Mouse (Mus musculus): ENCODE data around the gene Mrps34. TPM values are rescaled to one million over a fixed set of nuclear protein-coding genes. Genes with fewer than 3 reads are reported as not detected.

Gene Mrps34
- total and polyA plus RNA-seq, 3 experiments, result 56.5 to 80.5 (median 57.2) TPM

DNA sequence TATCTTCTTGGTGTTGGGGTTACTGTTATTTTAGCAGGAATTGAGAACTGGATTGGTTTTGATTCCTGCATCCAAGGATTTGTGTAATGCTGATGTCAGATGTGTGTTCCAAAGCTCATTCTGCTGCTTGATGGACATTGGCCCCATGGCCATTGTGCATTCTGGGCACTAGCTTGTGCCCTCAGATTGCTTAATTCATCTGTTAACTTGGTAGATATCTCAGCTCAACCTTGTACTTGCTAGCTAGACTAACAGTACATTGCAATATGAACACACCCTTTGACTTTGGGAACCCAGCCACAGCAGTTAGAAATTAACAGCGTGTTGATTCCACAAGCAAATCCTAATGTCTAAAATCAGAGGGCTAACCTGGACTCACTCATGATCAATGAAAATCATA lies 47.5 kb upstream of the Mrps34 start:
- H3K79me2 ChIP-seq (replicated peaks; ENCODE audit: control insufficient read depth, extremely low read depth, insufficient read depth, poor library complexity, severe bottlenecking), result no peaks in the 10 kb centered on the region
- no peaks in the 10 kb centered on the region for H3K9me3 ChIP-seq (replicated peaks; ENCODE audit: low read length)
- DNase-seq (ENCODE audit: extremely low read depth), result no peak
- peaks cover 0 to 25% of the 10 kb centered on the region in 2 experiments; a peak in 2 of 4 replicates for H3K4me1 ChIP-seq (ENCODE audit: control insufficient read depth in 1 of 2, insufficient read depth in 2 of 2)
- H3K36me3 ChIP-seq (replicated peaks in 1 of 2; ENCODE audit: control insufficient read depth in 1 of 2, insufficient read depth in 1 of 2, low read length in 1 of 2), result peaks cover 0 to 5% of the 10 kb centered on the region in 2 experiments
- dilution Hi-C loops (cut with MboI; ENCODE audit: extremely low pct_ligation_motif_present, extremely low pct_unique_long_range_greater_than_20kb, low sequenced_read_pairs), result no loop called here
- H3K9ac ChIP-seq (ENCODE audit: insufficient read depth, low read depth), result no peak overlapping the region
- no peak for TF ChIP-seq IRF4 (IDR thresholded peaks at IDR 0.05; ENCODE audit: low read depth, low read length)
- TF ChIP-seq NRF1 (IDR thresholded peaks at IDR 0.05; ENCODE audit: low read depth, low read length), result no peak
- TF ChIP-seq USF2 (conservative IDR thresholded peaks at IDR 0.05; ENCODE audit: low read depth, low read length), result no peak
- no peak for TF ChIP-seq ZNF384 (IDR thresholded peaks at IDR 0.05; ENCODE audit: low read depth, low read length)
- no peak for TF ChIP-seq GABPA (IDR thresholded peaks at IDR 0.05; ENCODE audit: insufficient replicate concordance, low read depth, low read length)
- TF ChIP-seq MEF2A (IDR thresholded peaks at IDR 0.05; ENCODE audit: borderline replicate concordance, low read depth, low read length), result no peak
- no peak for TF ChIP-seq PAX5 (IDR thresholded peaks at IDR 0.05; ENCODE audit: low read length)
- no peak for TF ChIP-seq ZMIZ1 (IDR thresholded peaks at IDR 0.05; ENCODE audit: low read depth, low read length)
- TF ChIP-seq KAT2A (IDR thresholded peaks at IDR 0.05; ENCODE audit: insufficient replicate concordance, low read length), result no peak
- TF ChIP-seq RAD21 (IDR thresholded peaks at IDR 0.05; ENCODE audit: low read depth, low read length), result no peak
- TF ChIP-seq TCF12 (IDR thresholded peaks at IDR 0.05; ENCODE audit: low read depth, low read length), result no peak
- no peak for TF ChIP-seq UBTF (IDR thresholded peaks at IDR 0.05; ENCODE audit: low read depth, low read length)
- no peak for TF ChIP-seq BHLHE40 (IDR thresholded peaks at IDR 0.05; ENCODE audit: low read depth, low read length)
- TF ChIP-seq MAX (IDR thresholded peaks at IDR 0.05; ENCODE audit: low read length), result no peak
- TF ChIP-seq MAFK (IDR thresholded peaks at IDR 0.05; ENCODE audit: insufficient replicate concordance, low read length), result no peak
- no peak for TF ChIP-seq MAZ (IDR thresholded peaks at IDR 0.05; ENCODE audit: low read depth, low read length)
- no peak for TF ChIP-seq CHD2 (IDR thresholded peaks at IDR 0.05; ENCODE audit: low read length)
- no peak for TF ChIP-seq CHD1 (IDR thresholded peaks at IDR 0.05; ENCODE audit: low read depth, low read length)
- no peak overlapping the region for H3K4me2 ChIP-seq (ENCODE audit: insufficient read depth, low read depth, poor library complexity, severe bottlenecking)
- peaks cover 10% of the 10 kb centered on the region for H3K27me3 ChIP-seq (replicated peaks)
- in situ Hi-C loops (cut with MboI; ENCODE audit: low pct_ligation_motif_present, low pct_unique_long_range_greater_than_20kb, low sequenced_read_pairs), result no loop called here
- no peak overlapping the region for H3K4me3 ChIP-seq (replicated peaks in 1 of 3; ENCODE audit: low read depth in 2 of 3, low read length in 2 of 3, poor library complexity in 1 of 3)
- H3K27ac ChIP-seq (ENCODE audit: insufficient read depth, low read depth), result no peak overlapping the region

- Histone ChIP-seq H3K4me3 (replicated peaks in 1 of 3; ENCODE audit: low read depth in 2 of 3, low read length in 2 of 3, poor library complexity in 1 of 3) (peak overlapping the region in 2 of 3 experiments; percentile 74 to 75), H3K4me1 (ENCODE audit: control insufficient read depth in 1 of 2, insufficient read depth in 2 of 2) (peaks cover 0 to 25% of the 10 kb centered on the region in 2 experiments; a peak in 2 of 4 replicates), H3K36me3 (replicated peaks in 1 of 2; ENCODE audit: control insufficient read depth in 1 of 2, insufficient read depth in 1 of 2, low read length in 1 of 2) (peaks cover 8 to 16% of the 10 kb centered on the region in 2 experiments), H3K9me3 (replicated peaks; ENCODE audit: low read length) (no peaks in the 10 kb centered on the region), H3K79me2 (replicated peaks; ENCODE audit: control insufficient read depth, extremely low read depth, insufficient read depth, poor library complexity, severe bottlenecking) (no peaks in the 10 kb centered on the region), H3K27me3 (replicated peaks) (peaks cover 10% of the 10 kb centered on the region), H3K4me2 (ENCODE audit: insufficient read depth, low read depth, poor library complexity, severe bottlenecking) (peak overlapping the region; percentile 42), H3K27ac (ENCODE audit: insufficient read depth, low read depth) (no peak overlapping the region), H3K9ac (ENCODE audit: insufficient read depth, low read depth) (no peak overlapping the region; the same call in 1 of the 2 replicates)
- TF ChIP-seq KAT2A (IDR thresholded peaks at IDR 0.05; ENCODE audit: insufficient replicate concordance, low read length) (no peak), GABPA (IDR thresholded peaks at IDR 0.05; ENCODE audit: insufficient replicate concordance, low read depth, low read length) (no peak), SIN3A (IDR thresholded peaks at IDR 0.05; ENCODE audit: low read length) (no peak), JUND (conservative IDR thresholded peaks at IDR 0.05; ENCODE audit: low read depth, low read length) (no peak), RAD21 (IDR thresholded peaks at IDR 0.05; ENCODE audit: low read depth, low read length) (no peak), JUN (IDR thresholded peaks at IDR 0.05; ENCODE audit: insufficient read depth, low read depth, low read length) (no peak), CTCF (conservative IDR thresholded peaks at IDR 0.05 in 1 of 2, IDR thresholded peaks at IDR 0.05 in 1 of 2; ENCODE audit: low read depth in 2 of 2, low read length in 2 of 2) (no peak), BHLHE40 (IDR thresholded peaks at IDR 0.05; ENCODE audit: low read depth, low read length) (no peak), MXI1 (IDR thresholded peaks at IDR 0.05; ENCODE audit: low read depth, low read length) (no peak), TBP (conservative IDR thresholded peaks at IDR 0.05; ENCODE audit: low read depth, low read length) (no peak), ZMIZ1 (IDR thresholded peaks at IDR 0.05; ENCODE audit: low read depth, low read length) (no peak), MYC (IDR thresholded peaks at IDR 0.05; ENCODE audit: low read depth, low read length) (no peak), SMC3 (IDR thresholded peaks at IDR 0.05; ENCODE audit: low read depth, low read length) (no peak), HCFC1 (IDR thresholded peaks at IDR 0.05; ENCODE audit: low read depth, low read length) (no peak), E2F4 (IDR thresholded peaks at IDR 0.05; ENCODE audit: insufficient replicate concordance, low read depth, low read length) (no peak), USF2 (conservative IDR thresholded peaks at IDR 0.05; ENCODE audit: low read depth, low read length) (no peak)
- in situ Hi-C loops (cut with MboI; ENCODE audit: low pct_ligation_motif_present, low pct_unique_long_range_greater_than_20kb, low sequenced_read_pairs) (no loop called here), dilution Hi-C loops (cut with MboI; ENCODE audit: extremely low pct_ligation_motif_present, extremely low pct_unique_long_range_greater_than_20kb, low sequenced_read_pairs) (no loop called here)
- DNase-seq (ENCODE audit: extremely low read depth), result no peak
Observed at GRCm38 (mm10) chr17:24848600-24849031, 46.3 kb upstream of the Mrps34 start.
